Mouse (Mus musculus): ENCODE measurements at regions not wholly inside any gene's neighbourhood (a gene's known extent, or its start where the extent isn't known, plus 50 kb on each side); places are given as distances from the start of the nearest gene placed in this dataset.

DNA sequence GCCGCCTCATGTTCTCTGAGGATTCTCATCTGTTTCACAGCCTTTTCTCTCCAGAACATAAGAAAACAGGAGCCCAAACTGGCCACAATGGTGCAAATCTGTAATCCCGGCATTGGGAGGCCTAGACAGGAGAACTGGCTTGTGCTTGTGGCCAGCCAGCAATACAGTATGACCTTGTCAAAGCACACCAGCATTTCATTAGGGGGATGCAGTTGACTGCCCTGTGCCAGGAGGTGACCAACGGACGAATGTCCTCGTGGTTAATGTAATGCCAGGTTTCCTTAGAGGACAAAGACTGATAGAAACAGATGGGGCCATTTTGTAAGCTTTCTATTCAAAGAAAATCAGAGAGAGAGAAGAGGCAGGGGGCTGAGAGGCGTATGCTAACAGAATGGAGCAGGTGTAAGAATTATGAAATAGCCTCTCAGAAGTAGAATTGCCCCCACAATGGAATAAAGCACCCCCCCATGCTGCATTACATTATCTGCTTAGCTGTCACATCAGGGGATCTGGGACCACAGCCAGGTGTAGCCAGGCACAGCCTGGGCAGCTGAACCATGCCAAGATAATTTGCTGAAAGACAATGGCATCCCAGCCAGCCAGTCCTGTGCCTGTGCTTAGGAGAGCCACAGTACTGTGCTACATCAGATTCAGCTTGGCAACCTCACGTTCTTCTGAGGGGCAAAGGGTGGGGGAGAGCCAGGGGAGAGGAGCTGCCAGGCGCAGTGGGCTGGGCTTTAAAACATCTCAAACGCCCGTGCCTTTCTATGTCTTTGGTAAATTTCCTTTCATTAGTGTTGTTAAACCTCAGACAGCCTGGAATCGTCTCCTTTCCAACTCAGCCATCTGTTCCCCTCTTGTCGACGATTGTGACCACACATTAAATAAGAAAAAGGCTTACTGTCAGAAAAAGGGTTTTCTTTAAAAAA, 167.9 kb downstream of the Gm19410 start:
- no peak for TF ChIP-seq POLR2A (IDR thresholded peaks at IDR 0.05; ENCODE audit: low read depth, low read length)
- no peak for TF ChIP-seq CTCF (IDR thresholded peaks at IDR 0.05; ENCODE audit: extremely low read depth, insufficient read depth, insufficient read length, insufficient replicate concordance)

Data from spleen, adult 2 months (tissue).